Mouse (Mus musculus) myocyte (in vitro differentiated cells): Measurements from ENCODE around the gene Zmynd11.

Source experiments
- E2F4 ChIP-seq: IDR thresholded peaks from one replicate; pipeline ENCODE4 v1.6.1; 2011; ENCODE audit warnings: mild to moderate bottlenecking, control low read depth, moderate library complexity; ENCODE audit not compliant: insufficient read depth
- MAX ChIP-seq: IDR thresholded peaks from one replicate; pipeline ENCODE4 v1.6.1; 2011; ENCODE audit warnings: low read depth, mild to moderate bottlenecking, control low read depth
- MYOD1 ChIP-seq, 3 experiments: IDR thresholded peaks; one replicate each; pipeline ENCODE4 v1.6.1; 2011; ENCODE audit warnings: control low read depth in 2 of 3, low read depth in 2 of 3, mild to moderate bottlenecking in 2 of 3, moderate library complexity in 1 of 3; ENCODE audit not compliant: insufficient read length in 2 of 3, control insufficient read depth in 1 of 3
- POLR2A ChIP-seq: IDR thresholded peaks from one replicate; pipeline ENCODE4 v1.6.1; 2011; ENCODE audit warnings: low read depth, mild to moderate bottlenecking, control low read depth, moderate library complexity; ENCODE audit not compliant: insufficient read length
- POLR2AphosphoS2 ChIP-seq: IDR thresholded peaks from one replicate; pipeline ENCODE4 v1.6.1; 2011; ENCODE audit warnings: low read depth, control low read depth; ENCODE audit not compliant: insufficient read length
- TCF12 ChIP-seq: IDR thresholded peaks from one replicate; pipeline ENCODE4 v1.6.1; 2011; ENCODE audit warnings: mild to moderate bottlenecking, control low read depth; ENCODE audit not compliant: poor library complexity, insufficient read depth, severe bottlenecking
- USF1 ChIP-seq: IDR thresholded peaks from one replicate; pipeline ENCODE4 v1.6.1; 2011; ENCODE audit warnings: low read depth, mild to moderate bottlenecking, control low read depth, moderate library complexity

- TF ChIP-seq POLR2A: no peak
- TF ChIP-seq USF1: no peak
- no peak for TF ChIP-seq TCF12
- no peak for TF ChIP-seq MYOD1 (IDR thresholded peaks at IDR 0.05; ENCODE audit: control insufficient read depth in 1 of 3, insufficient read length in 2 of 3, low read depth in 2 of 3)
- no peak for TF ChIP-seq POLR2AphosphoS2
- no peak for TF ChIP-seq MAX
- TF ChIP-seq E2F4: no peak
Measured at GRCm38 (mm10) chr13:9708433-9709240, 56.5 kb downstream of the Zmynd11 start.
